Mouse (Mus musculus) liver, embryonic 11.5 days (tissue): ENCODE measurements at regions not wholly inside any gene's neighbourhood (a gene's known extent, or its start where the extent isn't known, plus 50 kb on each side); places are given as distances from the start of the nearest gene placed in this dataset.
A peak's percentile ranks its signal among the peaks of the same experiment; 100 is the strongest.

Experiments used
- ATAC-seq: fragments of 200-750 bp; cut with Nextera tagmentation; replicated peaks from 2 replicates; pipeline ENCODE4 v1.8.0; 2017; ENCODE audit warnings: moderate number of reproducible peaks, mild to moderate bottlenecking, moderate TSS enrichment, moderate library complexity; ENCODE audit not compliant: low FRiP score
- DNase-seq: peaks from one replicate; pipeline ENCODE4 v3.0.0-alpha.2; 2017; ENCODE audit warnings: low spot score
- H3K27ac ChIP-seq: fragments of 300-500 bp; sonication (generic); 2 replicates; pipeline ENCODE4 v1.5.1; 2014; ENCODE audit warnings: mild to moderate bottlenecking, low read depth, low read length, control low read depth
- H3K27me3 ChIP-seq: fragments of 300-500 bp; sonication (generic); replicated peaks from 2 replicates; pipeline ENCODE4 v1.6.1; 2014; ENCODE audit warnings: low read length, mixed read lengths; ENCODE audit not compliant: control insufficient read depth, insufficient read depth
- H3K36me3 ChIP-seq: fragments of 300-500 bp; sonication (generic); 2 replicates; pipeline ENCODE4 v1.6.1; 2014; ENCODE audit warnings: mild to moderate bottlenecking, low read length, moderate library complexity, mixed read lengths; ENCODE audit not compliant: control insufficient read depth, insufficient read depth
- H3K4me1 ChIP-seq: fragments of 300-500 bp; sonication (generic); replicated peaks from 2 replicates; pipeline ENCODE4 v1.6.1; 2014; ENCODE audit warnings: low read length, mixed read lengths; ENCODE audit not compliant: control insufficient read depth, insufficient read depth
- H3K4me2 ChIP-seq: fragments of 300-500 bp; sonication (generic); 2 replicates; pipeline ENCODE4 v1.6.1; 2014; ENCODE audit warnings: mild to moderate bottlenecking, control low read depth, moderate library complexity
- H3K4me3 ChIP-seq: fragments of 300-500 bp; sonication (generic); 2 replicates; pipeline ENCODE4 v1.5.1; 2014; ENCODE audit warnings: low read depth, low read length, control low read depth
- H3K9ac ChIP-seq: fragments of 300-500 bp; sonication (generic); 2 replicates; pipeline ENCODE4 v1.6.1; 2014; ENCODE audit warnings: low read depth, low read length, control low read depth
- H3K9me3 ChIP-seq: fragments of 300-500 bp; sonication (generic); 2 replicates; pipeline ENCODE4 v1.6.1; 2016; ENCODE audit warnings: low read length, inconsistent platforms, mixed read lengths; ENCODE audit not compliant: control insufficient read depth
- WGBS: fragments of 180-500 bp; shearing (Covaris S2); extraction: QIAGEN DNeasy Blood & Tissue Kit; methylation state at CpG from one replicate; pipeline ENCODE4 v1.1.7; 2014; 5-methylcytosine and 5-hydroxymethylcytosine counted together

DNA sequence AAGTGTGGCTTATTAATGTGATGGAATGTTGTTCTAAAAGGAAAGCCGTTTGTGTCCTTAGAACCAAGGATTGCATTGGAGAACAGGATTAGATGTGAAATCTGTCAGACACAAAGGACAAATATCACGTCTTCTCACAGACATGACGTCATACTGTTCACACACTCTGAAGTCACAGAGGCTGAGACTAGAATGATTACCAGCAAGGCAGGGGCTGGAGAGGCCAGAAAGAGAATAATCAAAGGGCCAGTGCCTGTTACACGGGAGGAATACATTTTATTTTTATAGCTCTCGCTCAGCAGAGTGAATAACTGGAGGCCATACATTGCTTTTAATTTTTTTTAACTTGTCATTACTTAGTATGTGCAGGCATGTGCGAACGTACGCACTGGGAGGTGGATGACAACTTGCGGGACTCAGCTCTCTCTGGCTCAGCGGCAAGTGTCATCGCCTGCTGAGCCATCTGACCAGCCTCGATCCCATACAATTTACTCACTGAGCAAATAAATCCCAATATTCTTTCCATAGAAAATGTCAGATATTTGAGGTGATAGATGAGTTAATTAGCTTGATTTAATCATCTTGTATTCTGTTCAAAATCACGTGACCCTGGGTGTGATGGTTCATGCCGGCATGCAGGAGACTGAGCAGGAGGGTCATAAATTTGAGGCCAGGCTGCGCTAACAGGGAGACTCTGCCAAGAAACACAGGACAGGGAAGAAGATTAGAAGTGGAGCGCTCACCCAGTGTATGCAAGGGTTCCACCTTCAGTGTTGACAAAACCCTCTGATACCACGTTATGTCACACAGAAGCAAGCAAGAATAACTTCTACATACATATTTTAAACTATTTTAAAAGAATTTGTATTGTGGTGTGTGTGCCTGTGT is 109.6 kb downstream of the Fam168b start:
- Histone ChIP-seq H3K36me3 (no peaks in the 10 kb centered on the region), H3K4me1 (no peaks in the 10 kb centered on the region), H3K9ac (no peak overlapping the region), H3K27me3 (no peaks in the 10 kb centered on the region), H3K27ac (no peak overlapping the region), H3K9me3 (no peaks in the 10 kb centered on the region), H3K4me3 (no peak overlapping the region), H3K4me2 (no peak overlapping the region)
- 83% methylated on average over 17 of the region's 17 CpGs for WGBS
- ATAC-seq (no peak), DNase-seq (no peak)

DNA sequence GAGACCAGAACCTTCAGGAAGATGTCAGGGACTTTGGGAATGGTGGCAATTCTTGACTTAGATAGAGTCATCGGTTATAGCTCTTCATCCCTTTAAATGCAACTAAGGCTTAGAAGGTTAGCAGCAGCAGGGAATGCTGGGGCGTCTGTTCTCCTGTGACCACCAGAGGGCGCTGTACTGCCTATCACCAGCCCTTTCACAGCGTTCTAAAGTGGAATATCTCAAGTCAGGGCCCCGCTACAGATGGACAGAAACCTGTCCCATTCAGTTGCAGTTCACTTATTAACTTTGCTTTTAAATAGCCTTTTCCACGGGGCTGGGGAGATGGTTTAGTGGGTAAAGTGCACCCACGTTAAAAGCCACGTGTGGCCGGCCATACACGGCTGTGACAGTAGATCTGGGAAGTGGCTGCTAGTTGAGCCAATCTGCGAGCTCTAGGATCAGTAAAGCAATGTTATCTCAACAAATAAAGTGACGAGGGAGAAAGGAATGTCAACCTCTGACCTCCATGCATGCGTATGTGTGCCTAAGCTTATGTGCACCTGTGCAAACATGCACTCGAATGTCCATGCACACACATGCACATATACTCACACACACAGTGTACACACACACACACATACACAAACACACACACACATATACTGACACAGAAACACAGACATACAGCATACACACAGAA is 104.3 kb downstream of the Fam168b start:
- Histone ChIP-seq H3K4me2 (no peak overlapping the region), H3K9ac (no peak overlapping the region), H3K36me3 (no peaks in the 10 kb centered on the region), H3K27ac (no peak overlapping the region), H3K9me3 (no peaks in the 10 kb centered on the region), H3K4me3 (no peak overlapping the region), H3K27me3 (no peaks in the 10 kb centered on the region), H3K4me1 (no peaks in the 10 kb centered on the region; the same call in 1 of the 2 replicates)
- 51% methylated on average over 14 of the region's 14 CpGs for WGBS
- ATAC-seq (peak; percentile 43; the same call in 1 of the 2 replicates), DNase-seq (peak; percentile 37)

DNA sequence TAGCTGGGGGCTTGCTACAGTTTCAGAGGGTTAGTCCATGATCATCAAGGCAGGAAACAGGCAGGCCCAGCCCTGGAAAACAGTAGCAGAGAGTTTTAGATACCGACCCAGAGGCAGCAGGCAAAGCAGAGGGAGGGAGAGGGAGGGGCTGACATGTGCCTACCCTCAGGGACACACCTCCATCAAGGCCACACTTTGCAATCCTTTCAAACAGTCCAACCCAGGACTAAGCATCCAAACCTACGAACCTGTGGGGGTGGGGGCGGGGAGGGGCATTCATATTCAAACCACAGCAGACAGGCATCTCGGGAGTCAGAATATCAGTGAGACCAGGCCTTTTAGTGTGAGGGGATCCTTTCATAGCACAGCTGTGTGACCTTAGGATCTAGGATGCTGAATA is 103.2 kb downstream of the Fam168b start:
- ATAC-seq (no peak), DNase-seq (no peak)
- 64% methylated on average over 4 of the region's 4 CpGs for WGBS
- Histone ChIP-seq H3K4me1 (no peaks in the 10 kb centered on the region; the same call in 1 of the 2 replicates), H3K4me2 (no peak overlapping the region), H3K9me3 (no peaks in the 10 kb centered on the region), H3K4me3 (no peak overlapping the region), H3K27me3 (no peaks in the 10 kb centered on the region), H3K27ac (no peak overlapping the region), H3K36me3 (no peaks in the 10 kb centered on the region), H3K9ac (no peak overlapping the region)

DNA sequence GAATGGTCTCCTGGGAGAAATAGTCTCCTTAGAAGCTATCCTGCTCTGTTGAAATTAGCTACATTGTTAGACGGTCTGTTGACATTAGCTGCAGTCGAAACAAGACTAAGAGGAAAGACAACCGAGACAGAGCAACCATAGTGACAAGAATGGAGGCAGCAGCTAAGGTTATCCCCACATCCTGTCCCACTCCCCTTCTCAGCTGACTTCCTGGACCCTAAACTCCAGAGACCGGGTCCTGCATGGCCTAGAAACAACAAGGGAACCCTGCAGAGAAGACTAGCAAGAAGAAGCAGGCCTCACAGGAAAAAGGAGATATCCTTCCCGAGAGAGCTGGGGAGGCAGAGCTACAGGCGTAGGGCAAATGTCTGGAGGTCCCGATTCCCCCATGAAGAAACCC is 102.0 kb downstream of the Fam168b start:
- H3K4me2 ChIP-seq = no peak overlapping the region
- DNase-seq (no peak), ATAC-seq (no peak)
- H3K9me3 ChIP-seq = no peaks in the 10 kb centered on the region
- no peak overlapping the region for H3K27ac ChIP-seq
- 61% methylated on average over 7 of the region's 7 CpGs for WGBS
- no peak overlapping the region for H3K4me3 ChIP-seq
- H3K36me3 ChIP-seq = no peaks in the 10 kb centered on the region
- H3K9ac ChIP-seq = no peak overlapping the region
- no peaks in the 10 kb centered on the region; the same call in 1 of the 2 replicates for H3K4me1 ChIP-seq
- H3K27me3 ChIP-seq = peaks cover 3% of the 10 kb centered on the region; the same call in 1 of the 2 replicates

- ATAC-seq (no peak), DNase-seq (no peak)
- 72% methylated on average over 2 of the region's 2 CpGs for WGBS
- Histone ChIP-seq H3K27ac (no peak overlapping the region), H3K36me3 (no peaks in the 10 kb centered on the region), H3K4me1 (no peaks in the 10 kb centered on the region; the same call in 1 of the 2 replicates), H3K9ac (no peak overlapping the region), H3K27me3 (peaks cover 3% of the 10 kb centered on the region; the same call in 1 of the 2 replicates), H3K4me2 (no peak overlapping the region), H3K9me3 (no peaks in the 10 kb centered on the region), H3K4me3 (no peak overlapping the region)
These were observed 100.6 kb downstream of the Fam168b start for GRCm38 (mm10) chr1:34742234-34742633.

- Histone ChIP-seq H3K4me1 (no peaks in the 10 kb centered on the region), H3K9ac (no peak overlapping the region), H3K27ac (no peak overlapping the region), H3K36me3 (no peaks in the 10 kb centered on the region), H3K9me3 (no peaks in the 10 kb centered on the region), H3K4me3 (no peak overlapping the region), H3K4me2 (no peak overlapping the region), H3K27me3 (peaks cover 31% of the 10 kb centered on the region)
- DNase-seq (no peak), ATAC-seq (no peak)
- 72% methylated on average over 6 of the region's 6 CpGs for WGBS
These were observed 97.0 kb downstream of the Fam168b start for GRCm38 (mm10) chr1:34745881-34746280.

DNA sequence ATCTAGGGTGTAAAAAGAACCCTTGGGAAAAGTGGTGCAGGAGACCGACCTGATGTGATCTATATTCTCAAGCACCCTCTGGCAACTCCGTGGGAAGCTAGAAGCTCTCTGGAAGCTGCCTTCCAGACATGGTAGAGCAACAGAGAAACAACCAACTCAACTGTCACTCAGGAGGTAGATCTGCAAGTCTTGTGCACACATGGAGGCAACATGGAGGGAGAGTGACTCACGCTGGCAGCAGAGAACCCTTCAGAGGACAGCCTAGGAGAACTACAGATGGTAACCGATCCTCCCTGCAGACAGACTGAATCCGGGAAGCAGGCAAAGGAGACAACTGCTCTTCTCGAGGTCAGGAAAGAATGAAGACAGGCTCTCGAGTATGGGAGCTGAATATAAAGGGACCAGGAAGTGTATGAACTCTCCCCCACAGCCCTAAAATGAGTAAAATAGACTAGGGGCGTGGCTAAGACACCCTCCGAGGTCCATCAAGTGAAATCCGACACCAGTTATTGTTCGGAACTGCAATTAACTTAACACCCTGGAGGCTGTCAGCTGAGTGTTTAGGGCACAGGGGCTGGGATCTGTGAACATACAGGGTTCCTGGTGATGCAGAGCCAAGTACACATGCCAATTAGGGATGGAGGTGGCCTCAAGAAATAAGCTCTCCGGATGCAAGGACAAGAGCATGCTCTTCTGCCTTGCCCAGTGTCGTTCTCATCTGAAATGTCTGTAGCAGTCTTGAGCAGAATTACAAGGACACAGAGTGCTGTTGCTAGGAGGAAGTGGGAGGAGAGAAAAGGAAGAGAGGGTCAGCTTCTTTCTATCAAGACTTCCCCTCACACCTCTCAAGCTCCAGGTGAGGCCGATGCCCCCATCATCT is 93.5 kb downstream of the Fam168b start:
- no peaks in the 10 kb centered on the region for H3K9me3 ChIP-seq
- H3K36me3 ChIP-seq = no peaks in the 10 kb centered on the region
- ATAC-seq = no peak
- H3K4me2 ChIP-seq = no peak overlapping the region
- H3K27me3 ChIP-seq = peaks cover 56% of the 10 kb centered on the region
- WGBS = 11% methylated on average over 14 of the region's 14 CpGs
- H3K27ac ChIP-seq = no peak overlapping the region
- no peak overlapping the region for H3K4me3 ChIP-seq
- no peak overlapping the region for H3K9ac ChIP-seq
- H3K4me1 ChIP-seq = no peaks in the 10 kb centered on the region
- no peak for DNase-seq
